Mouse (Mus musculus): Measurements from ENCODE around the gene Il18r1.

DNA sequence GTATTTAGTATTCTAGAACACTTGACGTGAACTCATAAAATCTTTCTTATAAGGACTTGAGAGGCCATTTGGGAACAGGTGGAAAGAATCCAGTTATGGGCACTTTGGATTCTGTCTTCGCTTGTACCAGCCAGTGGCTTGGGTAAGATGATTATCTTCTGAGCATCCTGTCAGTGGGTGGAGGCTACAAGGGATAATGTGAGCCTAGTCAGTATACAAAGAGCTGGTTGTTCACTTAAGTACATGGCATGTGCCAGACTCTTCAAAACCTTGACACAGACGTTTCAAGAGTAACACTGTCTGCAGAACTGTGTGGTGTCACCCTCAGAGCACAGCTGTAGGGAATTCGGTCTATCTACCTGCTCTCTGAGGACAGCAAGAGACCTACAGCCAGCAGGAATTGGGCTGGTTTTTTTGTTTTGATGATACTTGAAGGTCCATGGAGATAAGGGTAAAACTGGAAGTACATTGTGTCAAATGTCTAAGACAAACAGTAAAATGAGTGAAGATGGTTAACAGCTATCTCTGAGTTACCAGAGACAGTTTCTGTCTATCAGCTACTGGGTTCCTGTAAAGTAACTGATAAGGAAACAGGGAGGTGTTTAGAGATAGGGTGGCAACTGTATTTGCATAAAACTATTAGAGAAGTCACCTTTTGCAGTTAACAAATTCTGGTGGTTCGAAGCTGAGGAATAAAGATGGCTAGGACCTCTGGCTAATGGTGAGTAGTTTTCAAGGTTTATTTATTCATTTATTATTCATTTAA lies 36.3 kb upstream of the Il18r1 start, which contains the start of gene Il1rl1:
- TF ChIP-seq FLI1 (IDR thresholded peaks at IDR 0.05; ENCODE audit: low read length) (no peak), GATA1 (IDR thresholded peaks at IDR 0.05; ENCODE audit: borderline replicate concordance, low read length) (no peak)
